Mouse (Mus musculus) spleen, postnatal 14 days (tissue): ENCODE measurements around the gene Fcgr4.
"Not testable (repeated sequence)": the region's sequence is repeated elsewhere in the genome, so short reads cannot be mapped to it uniquely, and the experiment has no call there.

Source experiments
- DNase-seq, 2 experiments: peaks; one replicate each; pipeline ENCODE4 v3.0.0; 2021 to 2022; ENCODE audit warnings: low spot score in 2 of 2

The Fcgr4 gene

DNA sequence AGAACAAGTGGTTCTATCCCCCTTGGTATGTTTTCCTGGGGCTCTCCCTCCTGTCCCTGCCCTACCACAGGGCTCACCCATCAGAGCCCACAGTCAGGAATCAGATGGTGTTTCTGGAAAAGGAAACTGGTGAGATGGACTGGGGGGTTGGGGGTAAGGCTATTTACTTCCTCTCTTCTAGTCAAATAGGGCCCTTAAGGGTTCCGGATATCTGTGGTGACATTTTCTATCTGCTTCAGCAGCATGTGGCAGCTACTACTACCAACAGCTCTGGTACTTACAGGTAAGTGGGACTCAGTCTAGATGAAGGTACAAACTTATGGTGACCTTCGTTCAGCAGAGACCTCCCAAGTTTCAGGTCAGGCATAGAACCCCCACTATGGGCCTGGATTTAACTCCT, at the start of gene Fcgr4:
Gene Fcgr4 (plus strand): TSS at position 184 of the 400 bp plus-strand sequence.
- DNase-seq: no peak

DNA sequence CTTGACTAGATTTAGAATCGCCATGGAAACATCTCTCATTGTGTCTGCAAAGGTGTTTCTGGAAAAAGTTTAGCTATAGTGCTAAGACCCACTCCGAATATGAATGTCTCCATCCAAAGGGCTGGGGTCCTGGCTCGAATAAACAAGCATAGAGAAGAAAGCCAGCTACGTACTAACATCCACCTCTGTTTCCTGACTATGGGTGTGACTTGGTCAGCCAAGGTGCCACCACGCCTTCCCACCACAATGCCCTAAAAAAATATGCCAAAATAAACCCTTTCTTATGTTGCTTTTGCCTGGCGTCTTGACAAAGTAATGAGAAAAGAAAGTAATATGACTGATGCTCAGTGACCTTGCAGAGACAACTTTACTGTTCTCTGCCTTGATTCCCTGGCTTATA, 46.2 kb upstream of the Fcgr4 start:
- no peak for DNase-seq

DNA sequence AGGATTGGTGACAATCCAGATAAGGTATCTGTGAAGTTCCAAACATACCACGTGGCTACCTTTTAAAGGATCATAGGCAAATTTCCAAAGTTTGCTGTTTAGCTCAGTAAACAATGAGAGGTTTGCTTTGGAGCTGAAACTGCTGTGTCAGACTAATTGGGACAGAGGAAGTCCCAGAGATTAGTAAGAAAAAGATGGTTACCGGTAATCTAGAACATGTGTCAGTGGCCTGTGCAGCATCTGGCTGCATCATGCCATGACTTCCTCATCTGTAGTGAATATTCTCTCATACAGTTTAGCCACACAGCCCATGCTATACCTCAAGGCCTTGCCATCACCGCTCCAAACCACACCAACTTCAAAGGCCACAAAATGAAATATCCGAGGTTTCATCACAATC, 45.8 kb upstream of the Fcgr4 start:
- no peak for DNase-seq

DNA sequence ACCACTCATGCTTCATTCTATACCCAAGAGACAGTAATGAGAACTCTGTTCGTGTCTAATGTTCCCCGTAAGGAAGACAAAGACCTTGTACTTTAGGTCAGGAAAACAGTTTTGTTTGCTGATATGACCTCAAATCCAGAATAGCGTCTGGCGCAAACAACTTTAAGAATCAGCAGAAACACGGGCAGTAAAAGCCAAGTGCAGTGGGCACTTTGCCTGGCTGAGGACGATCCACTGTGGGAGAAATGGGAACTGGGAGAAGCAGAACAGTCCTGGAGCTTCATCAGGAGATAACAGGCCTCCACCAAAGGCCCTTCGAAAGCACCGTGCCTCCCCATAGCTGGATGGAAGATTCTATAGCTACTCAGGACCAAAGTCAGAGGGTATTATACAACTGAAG, 44.5 kb upstream of the Fcgr4 start:
- no peak for DNase-seq

DNA sequence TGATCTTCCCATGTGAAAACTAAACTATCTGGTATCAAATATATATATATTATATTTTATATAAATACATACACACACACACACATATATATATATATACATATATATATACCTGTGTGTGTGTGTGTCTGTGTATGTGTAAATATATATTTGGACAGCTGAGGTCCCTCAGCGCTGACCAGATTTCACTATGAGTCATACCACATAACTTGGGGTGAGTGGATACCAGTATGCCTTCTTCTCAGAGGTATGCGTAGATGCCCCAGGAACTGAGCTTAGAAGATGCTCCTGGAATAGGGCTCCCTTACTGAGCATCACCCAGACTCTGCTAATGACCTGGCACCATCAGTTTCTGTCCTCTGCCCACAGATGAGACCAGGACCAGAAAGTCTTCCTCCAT, 44.0 kb upstream of the Fcgr4 start:
- no peak for DNase-seq

DNA sequence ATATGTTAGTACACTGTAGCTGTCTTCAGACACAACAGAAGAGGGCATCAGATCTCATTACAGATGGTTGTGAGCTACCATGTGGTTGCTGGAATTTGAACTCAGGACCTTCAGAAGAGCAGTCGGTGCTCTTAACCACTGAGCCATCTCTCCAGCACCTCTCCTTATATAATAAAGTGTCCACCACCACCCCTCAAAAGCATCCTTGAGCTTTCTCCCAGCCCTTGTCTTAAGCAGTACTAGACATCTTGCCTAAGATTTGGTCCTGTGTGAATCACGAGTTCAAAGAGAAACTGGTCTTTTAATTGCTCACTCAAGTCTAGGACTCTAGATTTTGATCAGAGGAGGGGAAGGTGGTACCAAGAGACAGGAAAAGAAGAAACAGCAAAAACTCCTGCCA, 43.4 kb upstream of the Fcgr4 start:
- DNase-seq: not testable (repeated sequence)

DNA sequence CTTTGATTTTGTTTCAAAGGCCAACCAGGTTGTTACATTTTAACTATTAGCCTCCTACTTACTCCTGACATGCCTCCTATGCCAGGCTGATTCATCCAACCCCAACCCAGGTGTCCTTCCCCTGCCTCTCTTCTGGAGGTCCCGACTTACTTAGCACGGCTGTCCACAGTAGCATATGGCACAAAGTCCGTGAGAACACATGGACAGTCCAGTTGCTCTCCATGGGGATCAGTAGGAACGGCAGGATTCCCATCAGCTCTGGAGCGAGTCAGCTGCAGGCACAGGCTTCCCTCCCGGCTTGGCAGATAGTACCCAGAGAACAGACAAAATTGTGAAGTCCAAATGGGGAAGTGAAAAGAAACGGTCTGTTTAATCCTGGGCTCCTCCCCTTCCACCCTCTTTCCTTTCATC, 43.0 kb upstream of the Fcgr4 start:
- DNase-seq: no peak

DNA sequence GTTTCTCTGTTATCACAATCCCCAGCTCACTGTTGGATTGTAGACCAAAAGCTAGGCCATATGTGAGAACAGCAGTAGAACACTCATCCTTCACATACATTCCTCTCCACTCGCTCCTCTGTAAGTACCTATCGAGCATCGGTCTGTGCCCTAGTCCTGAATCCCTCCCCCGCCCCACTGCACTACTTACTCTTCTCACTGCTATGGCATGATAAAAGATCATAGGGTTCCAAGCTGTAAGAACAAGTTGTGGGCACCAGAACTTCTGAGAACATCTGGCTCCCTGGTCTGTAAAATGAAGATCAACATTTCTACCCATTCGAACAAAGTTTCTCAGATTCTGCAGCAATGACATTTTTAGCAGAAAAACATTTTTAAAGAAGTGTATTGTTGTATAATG, 42.3 kb upstream of the Fcgr4 start, which contains the start of gene Fcgr2b:
Gene Fcgr2b (minus strand): TSS at position 101 of the 400 bp plus-strand sequence.
- DNase-seq: no peak

DNA sequence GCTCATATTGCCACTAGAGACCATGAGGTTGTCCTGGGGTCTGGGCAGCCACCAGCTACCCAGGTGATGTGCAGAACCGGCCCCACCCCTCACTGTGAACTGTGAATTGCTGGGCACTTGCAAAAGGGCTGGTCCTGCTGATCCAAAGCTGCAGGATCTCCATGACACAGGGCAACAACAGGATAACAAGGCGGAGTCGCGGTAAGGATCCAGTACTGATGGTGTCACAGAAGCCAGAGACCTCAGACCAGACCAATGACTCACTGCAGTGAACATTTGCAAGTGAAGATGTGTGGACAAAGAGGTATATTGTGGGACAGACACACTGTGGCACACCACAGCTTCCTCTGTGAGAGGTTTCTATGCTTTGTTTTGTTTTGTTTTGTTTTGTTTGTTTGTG, 40.1 kb upstream of the Fcgr4 start:
- DNase-seq: no peak

DNA sequence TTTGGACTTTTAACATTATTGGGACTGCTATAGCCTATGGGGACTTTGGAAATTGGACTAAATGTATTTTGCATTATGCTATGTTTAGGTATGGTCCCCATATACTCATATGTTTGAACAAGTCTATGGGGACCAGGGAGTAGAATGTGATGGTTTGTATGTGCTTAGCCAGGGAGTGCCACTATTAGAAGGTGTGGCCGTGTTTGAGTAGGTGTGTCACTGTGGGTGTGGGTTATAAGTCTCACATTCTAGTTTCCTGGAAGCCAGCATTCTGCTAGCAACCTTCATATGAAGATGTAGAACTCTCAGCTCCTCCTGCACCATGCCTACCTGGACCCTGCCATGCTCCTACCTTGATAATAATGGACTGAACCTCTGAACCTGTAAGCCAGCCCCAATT, 37.0 kb upstream of the Fcgr4 start:
- DNase-seq: not testable (repeated sequence)

DNA sequence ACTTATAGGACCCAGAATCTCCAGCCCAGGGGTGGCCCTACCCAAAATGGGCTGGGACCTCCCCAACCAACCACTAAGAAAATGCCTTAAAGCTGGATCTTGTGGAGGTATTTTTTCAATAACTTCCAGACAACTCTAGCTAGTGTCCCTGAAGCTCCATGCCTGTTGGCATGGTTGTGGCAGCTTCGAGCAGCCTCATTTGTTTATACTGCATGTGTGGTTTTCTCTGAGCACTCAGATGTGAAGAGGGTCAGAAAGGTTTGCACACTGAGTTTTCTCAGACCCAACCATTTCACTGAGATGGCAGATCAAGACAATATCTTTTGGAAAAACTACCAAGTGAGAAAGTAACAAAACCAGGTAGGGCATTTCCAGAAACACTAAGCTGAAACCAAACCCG, 36.4 kb upstream of the Fcgr4 start:
- DNase-seq: no peak

DNA sequence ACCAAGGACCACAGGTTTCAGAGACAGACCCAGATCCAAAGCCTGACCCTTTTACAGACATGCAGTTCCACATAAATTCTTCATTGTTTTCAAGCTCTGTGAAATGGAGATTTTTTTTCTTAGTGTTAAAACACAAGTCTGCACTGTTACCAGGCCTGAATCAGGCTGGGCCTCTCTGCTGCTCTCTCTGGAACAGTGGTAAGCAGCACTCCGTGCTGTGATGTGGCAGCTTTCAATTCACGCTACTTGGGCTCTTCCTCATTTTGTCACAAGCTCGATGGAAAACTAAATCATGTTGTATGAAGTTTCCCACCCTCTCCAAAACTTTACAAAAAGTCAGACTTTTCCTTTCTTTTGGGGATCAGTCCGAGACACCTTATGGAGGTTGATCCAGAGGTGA, 35.7 kb upstream of the Fcgr4 start:
- no peak for DNase-seq

DNA sequence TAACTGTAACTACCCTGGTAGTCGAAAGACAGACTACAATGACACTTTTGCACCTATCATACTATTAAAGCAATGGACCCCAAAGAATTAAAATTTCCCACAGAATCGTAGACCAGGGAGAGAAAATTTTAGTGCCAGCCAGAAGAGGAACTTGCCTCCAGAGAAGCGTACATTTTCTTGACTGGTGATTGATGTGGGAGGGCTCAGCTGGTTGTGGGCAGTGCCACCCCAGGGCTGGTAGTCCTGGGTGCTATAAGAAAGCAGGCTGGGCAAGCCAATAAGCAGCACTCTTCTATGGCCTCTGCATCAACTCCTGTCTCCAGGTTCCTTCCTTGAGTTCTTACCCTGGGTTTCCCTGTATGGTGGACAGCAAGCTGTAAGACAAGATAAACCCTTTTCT, 33.6 kb upstream of the Fcgr4 start:
- no peak for DNase-seq

DNA sequence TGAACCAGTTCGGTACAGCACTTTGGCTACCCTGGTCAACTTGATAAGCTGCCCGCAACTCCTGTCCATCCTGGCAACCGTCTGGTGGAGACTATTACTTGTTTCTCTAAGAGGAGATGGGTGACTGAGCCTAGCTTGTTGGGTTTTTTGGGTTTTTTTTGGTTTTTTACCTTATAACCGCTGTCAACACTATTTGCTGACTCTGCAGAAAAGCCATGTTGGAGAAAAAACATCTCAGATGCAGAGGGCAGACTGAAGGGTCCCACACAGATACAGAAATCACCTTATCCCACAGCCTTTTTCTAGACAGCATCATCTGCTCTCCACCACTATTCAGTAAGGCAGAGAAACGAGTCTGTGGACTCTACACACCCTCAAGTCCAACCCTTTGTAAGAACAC, 32.9 kb upstream of the Fcgr4 start:
- no peak for DNase-seq

DNA sequence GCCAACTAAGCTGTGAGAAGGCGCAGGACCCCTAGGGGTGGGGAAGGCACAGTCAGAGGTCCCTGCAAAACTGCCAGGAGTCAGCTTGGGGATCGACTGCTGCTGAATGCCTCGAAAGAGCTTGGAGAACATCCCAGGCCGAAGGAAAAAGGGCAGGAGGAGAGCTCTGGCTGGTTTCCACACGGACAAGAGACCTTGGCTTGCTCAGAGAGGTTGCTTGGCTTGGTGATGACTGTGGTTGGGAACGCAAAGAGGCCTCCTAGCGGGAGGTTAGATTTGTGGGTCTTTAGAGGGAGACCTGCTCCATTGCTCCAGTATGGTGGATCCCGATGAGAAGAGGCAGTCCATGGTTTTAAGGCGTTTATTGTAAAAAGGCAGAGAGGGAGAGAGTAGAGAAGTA, 29.1 kb upstream of the Fcgr4 start:
- DNase-seq: no peak

DNA sequence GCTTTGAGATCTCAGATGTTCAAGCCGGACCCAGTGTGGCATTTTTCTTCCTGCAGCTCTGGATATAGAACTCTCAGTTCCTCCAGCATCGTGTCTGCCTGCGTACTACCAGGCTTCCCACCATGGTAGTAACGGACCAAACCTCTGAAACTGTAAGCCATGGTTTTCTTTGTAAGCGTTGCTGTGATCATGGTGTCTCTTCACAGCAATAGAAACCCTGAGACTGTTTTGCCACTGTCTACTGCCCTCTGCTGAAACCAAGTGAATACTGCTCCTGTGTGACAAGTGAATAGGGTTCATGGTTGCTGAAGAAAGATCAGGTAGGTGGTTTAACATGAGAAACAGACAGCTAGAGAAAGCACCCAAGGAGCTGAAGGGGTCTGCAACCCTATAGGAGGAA, 26.2 kb upstream of the Fcgr4 start:
- DNase-seq: peak in 1 of 2 experiments; percentile 23

DNA sequence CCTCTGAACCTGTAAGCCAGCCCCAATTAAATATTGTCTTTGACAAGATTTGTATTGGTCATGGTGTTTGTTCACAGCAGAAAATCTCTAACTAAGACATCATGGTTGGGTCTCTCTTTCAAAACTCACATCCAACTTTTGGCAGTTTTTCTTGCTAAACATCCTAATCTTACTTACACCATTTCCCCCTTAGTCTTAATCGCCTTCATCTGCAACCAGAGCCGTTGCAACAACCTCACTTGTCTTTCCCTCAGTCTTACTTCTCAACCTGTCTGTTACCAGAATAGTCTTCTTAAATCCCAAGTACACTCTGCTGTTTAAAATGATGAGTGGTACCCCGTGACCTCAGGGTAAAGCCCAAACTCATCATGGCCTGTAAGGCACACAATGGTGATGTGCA, 22.7 kb upstream of the Fcgr4 start:
- no peak for DNase-seq

DNA sequence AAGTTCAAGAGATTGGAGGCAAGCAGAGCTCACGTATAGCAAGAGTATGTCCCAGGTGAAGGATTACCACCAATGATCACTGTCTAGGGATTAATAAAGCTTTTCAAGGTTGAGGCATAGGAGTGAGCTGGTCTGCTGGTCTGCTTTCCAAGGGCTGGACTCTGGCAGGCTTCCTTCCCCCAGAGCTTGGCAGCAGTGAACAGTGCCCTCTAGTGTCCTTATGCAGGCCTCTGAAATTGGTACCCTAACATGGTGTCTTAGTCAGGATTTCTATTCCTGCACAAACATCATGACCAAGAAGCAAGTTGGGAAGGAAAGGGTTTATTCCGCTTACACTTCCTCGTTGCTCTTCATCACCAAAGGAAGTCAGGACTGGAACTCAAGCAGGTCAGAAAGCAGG, 22.0 kb upstream of the Fcgr4 start:
- DNase-seq: peak; percentile 28 to 44

DNA sequence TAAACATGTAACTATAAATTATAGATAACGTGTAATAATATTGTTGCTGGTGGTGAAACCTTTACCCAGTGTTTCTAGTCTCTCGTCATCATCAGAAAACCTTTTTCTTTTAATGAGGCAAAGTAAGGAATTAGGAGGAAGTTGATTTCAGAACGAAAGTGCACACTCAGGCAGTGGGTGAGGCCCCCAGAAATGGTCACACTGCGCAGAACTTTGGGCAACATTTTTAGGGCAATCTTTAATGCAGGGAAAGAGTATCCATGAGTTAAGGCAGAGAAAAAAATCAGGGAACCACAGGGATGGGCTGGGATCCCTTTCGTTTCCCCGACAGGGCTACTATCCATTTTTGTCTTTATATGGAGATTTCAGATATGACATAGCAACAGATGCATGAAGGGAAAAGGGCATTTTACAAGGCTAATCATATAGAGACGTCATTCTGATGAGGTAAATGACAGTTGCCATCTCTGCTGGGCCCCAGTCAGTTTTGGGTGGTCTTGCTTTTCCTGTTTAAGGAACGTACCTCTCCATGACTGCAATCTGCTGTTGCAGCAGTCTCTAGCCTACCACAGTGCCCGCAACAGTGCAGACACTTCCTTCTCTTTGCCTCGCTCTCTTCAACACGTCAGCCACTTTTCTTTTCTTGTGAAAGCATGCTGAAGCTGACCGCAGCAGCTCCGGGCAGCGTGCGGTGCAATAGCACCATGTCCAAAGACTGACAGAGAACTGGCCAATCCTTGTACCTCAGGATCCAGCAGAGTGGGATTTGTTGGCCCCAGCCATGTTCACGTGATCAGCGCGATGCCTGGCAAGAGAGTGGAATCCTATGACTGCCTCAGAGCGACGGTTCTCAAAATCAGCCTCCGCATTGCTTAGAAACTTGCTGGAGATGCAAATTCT, 20.7 kb upstream of the Fcgr4 start:
- DNase-seq: peak in 1 of 2 experiments; percentile 10

DNA sequence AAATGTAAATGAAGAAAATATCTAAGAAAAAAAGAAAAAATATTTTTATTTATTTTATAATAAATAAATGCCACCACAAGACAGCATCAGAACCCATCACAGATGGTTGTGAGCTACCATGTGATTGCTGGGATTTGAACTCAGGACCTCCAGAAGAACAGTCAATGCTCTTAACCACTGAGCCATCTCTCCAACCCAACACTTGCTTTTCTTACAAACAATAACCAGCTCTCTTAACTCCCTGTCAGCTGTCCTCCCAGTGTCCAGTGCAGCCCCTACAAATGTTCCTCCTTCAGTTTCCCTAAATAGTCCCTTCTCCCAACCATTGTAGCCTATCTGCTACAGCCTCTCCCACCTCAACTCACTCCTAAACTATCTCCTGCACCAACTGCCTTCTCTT, 18.9 kb upstream of the Fcgr4 start:
- DNase-seq: no peak

DNA sequence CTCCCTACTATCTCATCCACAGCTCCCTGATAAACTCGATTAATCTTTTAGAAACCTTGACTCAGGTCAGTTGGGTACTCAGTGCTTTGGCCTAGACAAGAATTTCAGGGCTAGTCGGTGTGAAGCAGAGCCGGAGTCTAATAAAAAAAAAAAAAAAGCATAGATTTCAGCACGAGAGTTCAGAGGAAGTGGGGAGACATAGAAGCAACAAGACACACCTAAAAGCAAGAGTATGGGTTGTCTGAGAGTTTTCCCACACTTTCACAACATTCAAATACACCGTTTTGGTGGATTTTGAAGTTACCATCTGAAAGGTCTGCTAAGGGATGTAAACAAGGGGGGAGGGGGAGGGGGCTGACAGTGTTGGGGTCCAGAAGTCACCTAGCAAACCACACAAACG, 13.6 kb upstream of the Fcgr4 start:
- no peak for DNase-seq

DNA sequence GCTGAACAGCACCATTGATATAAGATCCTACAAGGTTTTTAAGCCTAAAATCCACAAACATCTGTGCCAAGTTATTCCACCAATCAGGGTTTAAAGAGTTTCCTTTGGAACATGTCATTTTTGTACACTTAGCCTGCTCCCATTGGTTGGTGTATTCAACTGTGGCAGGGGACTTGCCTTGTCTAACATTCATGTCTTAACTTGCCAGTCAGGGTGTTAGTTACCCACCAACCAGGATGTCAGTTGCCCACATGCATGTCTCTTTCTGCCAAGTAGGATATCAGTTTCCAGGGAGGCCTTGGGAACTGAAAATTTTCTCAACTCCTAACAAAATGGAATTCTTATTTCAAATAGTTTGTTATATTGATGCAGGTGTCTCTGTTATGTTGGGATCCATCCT, 13.1 kb upstream of the Fcgr4 start:
- DNase-seq: no peak

DNA sequence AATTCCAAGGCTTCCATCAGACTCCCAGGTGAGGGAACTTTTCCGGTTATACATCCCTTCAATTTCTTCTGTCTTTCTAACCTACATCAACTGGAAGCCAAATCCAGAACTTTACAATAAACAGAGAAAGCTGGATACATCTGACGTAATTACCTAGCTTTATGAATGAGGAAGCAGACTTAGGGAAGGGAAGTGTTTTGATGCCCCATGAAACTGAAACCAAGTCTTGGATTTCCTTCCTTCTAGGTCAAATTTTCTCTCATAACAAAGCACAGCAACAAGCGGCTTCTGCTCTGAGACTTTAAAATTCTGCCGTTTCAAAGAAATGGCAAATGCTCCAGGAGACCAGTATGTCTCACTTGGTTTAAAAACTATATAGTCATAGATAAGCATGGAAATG, 12.4 kb upstream of the Fcgr4 start:
- no peak for DNase-seq

DNA sequence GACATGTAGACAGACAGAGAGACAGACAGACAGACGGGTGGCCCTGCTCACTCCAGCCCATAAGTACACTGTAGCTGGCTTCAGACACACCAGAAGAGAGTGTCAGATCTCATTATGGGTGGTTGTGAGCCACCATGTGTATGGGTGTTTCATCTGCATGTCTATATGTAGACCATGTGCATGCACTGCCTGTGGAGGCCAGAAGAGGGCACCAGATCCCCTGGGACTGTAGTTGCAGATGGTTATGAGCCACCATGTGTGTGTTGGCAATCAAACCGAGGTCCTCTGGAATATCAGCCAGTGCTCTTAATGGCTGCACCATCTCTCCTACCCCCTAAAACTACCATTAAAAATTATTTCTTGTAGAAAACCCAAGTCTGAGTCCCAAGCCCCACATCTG, 11.8 kb upstream of the Fcgr4 start:
- DNase-seq: peak in 1 of 2 experiments; percentile 31
